1 mouse cellular context compared by ENCODE assay signal in genomic region chr12:112797672-112798331, GRCm38 (mm10).
A peak's percentile ranks its signal among the peaks of the same experiment; 100 is the strongest.
TF ChIP-seq lines count a peak whose summit lies in the region.

No protein-coding gene starts in this region.

TF ChIP-seq in CH12.LX, 34 proteins besides CTCF, POLR2A, EP300 and RAD21 (continued from another document):
- TF ChIP-seq MAZ (IDR thresholded peaks at IDR 0.05; ENCODE audit: low read depth, low read length) = peak; percentile 93; the same call in 1 of the 2 replicates
- no peak for TF ChIP-seq E2F4 (IDR thresholded peaks at IDR 0.05; ENCODE audit: insufficient replicate concordance, low read depth, low read length)
- peak; percentile 70; the same call in 1 of the 2 replicates for TF ChIP-seq MAX (IDR thresholded peaks at IDR 0.05; ENCODE audit: low read length)
- no peak for TF ChIP-seq USF2 (conservative IDR thresholded peaks at IDR 0.05; ENCODE audit: low read depth, low read length)
- TF ChIP-seq SMC3 (IDR thresholded peaks at IDR 0.05; ENCODE audit: low read depth, low read length) = peak; percentile 6; the same call in 1 of the 2 replicates
- no peak; the same call in 1 of the 2 replicates for TF ChIP-seq MYC (IDR thresholded peaks at IDR 0.05; ENCODE audit: low read depth, low read length)
- TF ChIP-seq MAFK (IDR thresholded peaks at IDR 0.05; ENCODE audit: insufficient replicate concordance, low read length) = peak; percentile 62; the same call in 1 of the 2 replicates
